Mouse (Mus musculus) CH12.LX (cell line): ENCODE results near the gene Cep295. TPM values are rescaled to one million over a fixed set of nuclear protein-coding genes. Genes with fewer than 3 reads are reported as not detected.

Experiments
- DNase-seq: peaks from one replicate; pipeline ENCODE4 v3.0.0-alpha.2; 2013; ENCODE audit errors: extremely low read depth
- H3K27ac ChIP-seq: 2 replicates; pipeline ENCODE4 v1.5.1; 2012; ENCODE audit warnings: low read depth, mild to moderate bottlenecking, control low read depth, moderate library complexity; ENCODE audit not compliant: insufficient read depth
- H3K27me3 ChIP-seq: replicated peaks from 2 replicates; pipeline ENCODE3; 2012; ENCODE audit warnings: inconsistent platforms
- H3K36me3 ChIP-seq, 2 experiments: replicated peaks in 1 of 2; 2 replicates each; pipeline versions ENCODE3 to v1.6.1; 2012; ENCODE audit warnings: inconsistent platforms in 1 of 2, low read length in 1 of 2, mild to moderate bottlenecking in 1 of 2, mixed read lengths in 1 of 2, moderate library complexity in 1 of 2; ENCODE audit not compliant: control insufficient read depth in 1 of 2, insufficient read depth in 1 of 2
- H3K4me1 ChIP-seq, 2 experiments: 2 replicates each; pipeline ENCODE4 v1.6.1; 2012; ENCODE audit warnings: inconsistent platforms in 1 of 2, moderate library complexity in 1 of 2; ENCODE audit not compliant: insufficient read depth in 2 of 2, control insufficient read depth in 1 of 2
- H3K4me2 ChIP-seq: 2 replicates; pipeline ENCODE4 v1.6.1; 2012; ENCODE audit warnings: low read depth, mild to moderate bottlenecking, control low read depth; ENCODE audit not compliant: poor library complexity, insufficient read depth, severe bottlenecking
- H3K4me3 ChIP-seq, 3 experiments: fragments of 150-350 bp in 1 of 3; sonication (generic) in 1 of 3; replicated peaks in 1 of 3; 2 replicates each; pipeline versions ENCODE3 to v1.5.1; 2011 to 2012; ENCODE audit warnings: low read depth in 2 of 3, low read length in 2 of 3, mild to moderate bottlenecking in 2 of 3, moderate library complexity in 2 of 3, control low read depth in 1 of 3, improper control_type of control experiment in 1 of 3, inconsistent platforms in 1 of 3, mixed read lengths in 1 of 3; ENCODE audit not compliant: poor library complexity in 1 of 3
- H3K79me2 ChIP-seq: replicated peaks from 2 replicates; pipeline ENCODE4 v1.6.1; 2012; ENCODE audit warnings: mild to moderate bottlenecking, moderate library complexity; ENCODE audit not compliant: control insufficient read depth, poor library complexity, insufficient read depth, severe bottlenecking; ENCODE audit errors: extremely low read depth
- H3K9ac ChIP-seq: 2 replicates; pipeline ENCODE4 v1.6.1; 2012; ENCODE audit warnings: low read depth, mild to moderate bottlenecking, control low read depth, moderate library complexity; ENCODE audit not compliant: insufficient read depth
- H3K9me3 ChIP-seq: replicated peaks from 2 replicates; pipeline ENCODE3; 2012; ENCODE audit warnings: low read length, inconsistent platforms, mixed read lengths
- BHLHE40 ChIP-seq: IDR thresholded peaks from 2 replicates; pipeline ENCODE4 v1.6.1; 2011; ENCODE audit warnings: mild to moderate bottlenecking, low read depth, low read length, improper control_type of control experiment
- CTCF ChIP-seq, 2 experiments: IDR thresholded peaks in 1 of 2; conservative IDR thresholded peaks in 1 of 2; 2 replicates each; pipeline ENCODE4 v1.5.1; 2011 to 2012; ENCODE audit warnings: low read depth in 2 of 2, low read length in 2 of 2, improper control_type of control experiment in 1 of 2, inconsistent platforms in 1 of 2, mild to moderate bottlenecking in 1 of 2, moderate library complexity in 1 of 2
- E2F4 ChIP-seq: IDR thresholded peaks from 2 replicates; pipeline ENCODE4 v1.6.1; 2011; ENCODE audit warnings: low read depth, low read length, improper control_type of control experiment; ENCODE audit not compliant: insufficient replicate concordance
- HCFC1 ChIP-seq: IDR thresholded peaks from 2 replicates; pipeline ENCODE4 v1.6.1; 2012; ENCODE audit warnings: low read depth, mild to moderate bottlenecking, inconsistent platforms, low read length, improper control_type of control experiment
- IRF4 ChIP-seq: IDR thresholded peaks from 2 replicates; pipeline ENCODE4 v1.6.1; 2014; ENCODE audit warnings: low read depth, mild to moderate bottlenecking, inconsistent platforms, low read length, improper control_type of control experiment
- JUND ChIP-seq: conservative IDR thresholded peaks from 2 replicates; pipeline ENCODE4 v1.6.1; 2011; ENCODE audit warnings: low read depth, low read length, improper control_type of control experiment
- KAT2A ChIP-seq: IDR thresholded peaks from 2 replicates; pipeline ENCODE4 v1.6.1; 2012; ENCODE audit warnings: low read length, improper control_type of control experiment, inconsistent platforms; ENCODE audit not compliant: insufficient replicate concordance
- MAFK ChIP-seq: IDR thresholded peaks from 2 replicates; pipeline ENCODE4 v1.6.1; 2011; ENCODE audit warnings: low read length, improper control_type of control experiment; ENCODE audit not compliant: insufficient replicate concordance
- MAZ ChIP-seq: IDR thresholded peaks from 2 replicates; pipeline ENCODE4 v1.6.1; 2012; ENCODE audit warnings: low read depth, mild to moderate bottlenecking, inconsistent platforms, low read length, improper control_type of control experiment, moderate library complexity
- MEF2A ChIP-seq: IDR thresholded peaks from 2 replicates; pipeline ENCODE4 v1.6.1; 2014; ENCODE audit warnings: low read depth, mild to moderate bottlenecking, inconsistent platforms, low read length, improper control_type of control experiment, borderline replicate concordance
- MXI1 ChIP-seq: IDR thresholded peaks from 2 replicates; pipeline ENCODE4 v1.6.1; 2011; ENCODE audit warnings: mild to moderate bottlenecking, low read depth, low read length, improper control_type of control experiment
- MYC ChIP-seq: IDR thresholded peaks from 2 replicates; pipeline ENCODE4 v1.6.1; 2011; ENCODE audit warnings: low read depth, mild to moderate bottlenecking, improper control_type of control experiment, low read length
- NELFE ChIP-seq: IDR thresholded peaks from 2 replicates; pipeline ENCODE4 v1.6.1; 2011; ENCODE audit warnings: low read depth, low read length, improper control_type of control experiment
- NRF1 ChIP-seq: IDR thresholded peaks from 2 replicates; pipeline ENCODE4 v1.6.1; 2014; ENCODE audit warnings: low read depth, mild to moderate bottlenecking, inconsistent platforms, low read length, improper control_type of control experiment, moderate library complexity
- PAX5 ChIP-seq: IDR thresholded peaks from 2 replicates; pipeline ENCODE4 v1.6.1; 2012; ENCODE audit warnings: low read length, inconsistent platforms, mixed read lengths
- POLR2A ChIP-seq: IDR thresholded peaks from 2 replicates; pipeline ENCODE4 v1.6.1; 2011; ENCODE audit warnings: low read depth, mild to moderate bottlenecking, improper control_type of control experiment, low read length
- POLR2AphosphoS2 ChIP-seq: IDR thresholded peaks from 2 replicates; pipeline ENCODE4 v1.6.1; 2011; ENCODE audit warnings: low read depth, low read length, improper control_type of control experiment
- RAD21 ChIP-seq: IDR thresholded peaks from 2 replicates; pipeline ENCODE4 v1.6.1; 2011; ENCODE audit warnings: low read depth, mild to moderate bottlenecking, low read length, improper control_type of control experiment, moderate library complexity
- SIN3A ChIP-seq: IDR thresholded peaks from 2 replicates; pipeline ENCODE4 v1.6.1; 2012; ENCODE audit warnings: low read length, improper control_type of control experiment, inconsistent platforms
- SMC3 ChIP-seq: IDR thresholded peaks from 2 replicates; pipeline ENCODE4 v1.6.1; 2011; ENCODE audit warnings: low read depth, low read length, improper control_type of control experiment
- TBP ChIP-seq: conservative IDR thresholded peaks from 2 replicates; pipeline ENCODE4 v1.6.1; 2011; ENCODE audit warnings: low read depth, low read length, improper control_type of control experiment
- TCF12 ChIP-seq: IDR thresholded peaks from 2 replicates; pipeline ENCODE4 v1.6.1; 2014; ENCODE audit warnings: low read depth, mild to moderate bottlenecking, inconsistent platforms, low read length, improper control_type of control experiment
- UBTF ChIP-seq: IDR thresholded peaks from 2 replicates; pipeline ENCODE4 v1.6.1; 2012; ENCODE audit warnings: low read depth, mild to moderate bottlenecking, inconsistent platforms, low read length, improper control_type of control experiment, moderate library complexity
- USF1 ChIP-seq: IDR thresholded peaks from 2 replicates; pipeline ENCODE4 v1.6.1; 2014; ENCODE audit warnings: low read depth, mild to moderate bottlenecking, inconsistent platforms, low read length, improper control_type of control experiment
- ZNF384 ChIP-seq: IDR thresholded peaks from 2 replicates; pipeline ENCODE4 v1.6.1; 2012; ENCODE audit warnings: low read depth, low read length, improper control_type of control experiment, inconsistent platforms
- dilution Hi-C: fragments of 300-500 bp; cut with MboI; formaldehyde crosslinking; loops from 2 replicates; pipeline ENCODE4 v1.14.3; 2020; ENCODE audit warnings: low sequenced_read_pairs; ENCODE audit not compliant: extremely low pct_unique_long_range_greater_than_20kb, extremely low pct_ligation_motif_present
- in situ Hi-C: fragments of 300-500 bp; cut with MboI; formaldehyde crosslinking; loops from 3 replicates; pipeline ENCODE4 v1.14.3; 2019; ENCODE audit warnings: low sequenced_read_pairs, low pct_ligation_motif_present, low pct_unique_long_range_greater_than_20kb, mixed read lengths
- polyA plus RNA-seq: library from polyadenylated mRNA; unstranded; fragments of >175 nt; gene quantifications from 2 replicates; pipeline ENCODE4 v1.2.1, GENCODE M21; 2012; ENCODE audit warnings: low read depth; ENCODE audit not compliant: insufficient read length
- total RNA-seq, 2 experiments: library from RNA; depleted of rRNA; stranded (reverse); fragments of 300-350 nt in 1 of 2; fragments of >200 nt in 1 of 2; gene quantifications; 2 replicates each; pipeline ENCODE4 v1.2.3; 2012 to 2014

Cep295 gene
- total and polyA plus RNA-seq, 3 experiments = 20.4 to 29.9 (median 27.2) TPM

DNA sequence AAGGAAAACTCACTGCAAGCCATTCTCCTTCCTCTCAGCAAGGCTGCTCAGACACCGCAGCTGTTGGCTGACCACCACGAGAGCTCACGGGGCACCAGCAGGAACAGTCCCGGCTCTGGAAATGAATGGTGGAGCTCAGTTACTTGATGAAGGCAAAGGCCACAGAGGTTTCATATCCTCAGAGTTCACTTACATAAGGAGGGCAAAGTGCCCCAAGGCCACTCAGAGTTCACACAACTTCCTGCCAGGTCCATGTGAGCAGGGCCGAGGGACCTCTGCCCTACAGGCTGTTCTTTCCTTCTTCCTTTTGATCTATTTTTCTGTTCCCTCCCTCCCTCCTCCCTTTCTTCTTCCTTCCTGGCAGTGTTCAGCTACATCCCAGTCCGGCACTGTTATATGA, 56.2 kb downstream of the Cep295 start (continued):
- TF ChIP-seq MAFK (no peak), POLR2A (peak; percentile 68), MEF2A (0 out of 2 replicates have a peak, but pooled peaks have one; percentile 41)

- H3K9ac ChIP-seq = no peak overlapping the region
- no peaks in the 10 kb centered on the region for H3K27me3 ChIP-seq
- H3K36me3 ChIP-seq = peaks cover 0 to 18% of the 10 kb centered on the region in 2 experiments
- no peak overlapping the region for H3K27ac ChIP-seq
- H3K79me2 ChIP-seq = no peaks in the 10 kb centered on the region
- dilution Hi-C loops (no loop called here), in situ Hi-C loops (no loop called here)
- no peak for TF ChIP-seq IRF4
- no peak for TF ChIP-seq NRF1
- no peak for TF ChIP-seq UBTF
- no peak for TF ChIP-seq CTCF (conservative IDR thresholded peaks at IDR 0.05 in 1 of 2, IDR thresholded peaks at IDR 0.05 in 1 of 2; ENCODE audit: low read depth in 2 of 2, low read length in 2 of 2)
- no peak for TF ChIP-seq MXI1
- TF ChIP-seq USF1 = no peak
- no peak for TF ChIP-seq MAZ
- TF ChIP-seq NELFE = no peak
- TF ChIP-seq SMC3 = no peak
- TF ChIP-seq RAD21 = no peak
- TF ChIP-seq JUND = no peak
- TF ChIP-seq SIN3A = no peak
- TF ChIP-seq BHLHE40 = no peak
- no peak for TF ChIP-seq MYC
- no peak for TF ChIP-seq ZNF384
- H3K4me2 ChIP-seq = no peak overlapping the region
- H3K9me3 ChIP-seq = no peaks in the 10 kb centered on the region
- no peak overlapping the region for H3K4me3 ChIP-seq
- no peak for DNase-seq
- H3K4me1 ChIP-seq = peaks cover 2 to 29% of the 10 kb centered on the region in 2 experiments; a peak in 3 of 4 replicates
Measured at GRCm38 (mm10) chr9:15300056-15300455, 57.5 kb downstream of the Cep295 start.

DNA sequence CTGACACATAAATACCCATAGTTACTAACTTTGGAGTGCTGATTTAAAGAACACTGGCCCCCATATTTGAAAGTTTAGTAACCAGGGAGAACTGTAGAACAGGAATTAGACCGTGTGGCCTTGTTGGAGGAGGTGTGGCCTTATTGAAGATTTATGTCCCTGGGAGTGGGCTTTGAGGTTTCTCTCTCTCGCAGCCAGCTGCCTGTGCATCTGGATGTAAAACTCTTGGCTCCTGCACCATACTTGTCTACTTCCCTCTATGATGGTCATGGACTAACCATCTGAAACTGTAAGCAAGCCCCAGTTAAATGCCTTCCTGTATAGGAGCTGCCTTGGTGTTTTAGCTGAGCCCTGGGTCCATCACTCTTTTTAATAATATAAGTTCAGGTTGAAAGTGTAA, 59.1 kb downstream of the Cep295 start:
- Histone ChIP-seq H3K4me2 (no peak overlapping the region), H3K4me1 (peaks cover 0 to 22% of the 10 kb centered on the region in 2 experiments; a peak in 3 of 4 replicates), H3K79me2 (no peaks in the 10 kb centered on the region), H3K27me3 (no peaks in the 10 kb centered on the region), H3K4me3 (no peak overlapping the region), H3K9me3 (no peaks in the 10 kb centered on the region), H3K36me3 (peaks cover 0 to 24% of the 10 kb centered on the region in 2 experiments), H3K27ac (no peak overlapping the region), H3K9ac (no peak overlapping the region)
- in situ Hi-C loops = no loop called here
- TF ChIP-seq RAD21 (no peak), TCF12 (no peak), POLR2A (no peak), KAT2A (no peak), PAX5 (no peak), MAZ (no peak), E2F4 (no peak), NELFE (no peak), POLR2AphosphoS2 (no peak), IRF4 (no peak), HCFC1 (no peak), TBP (no peak), UBTF (no peak)
- dilution Hi-C loops = no loop called here
- DNase-seq = no peak
